Mouse (Mus musculus) hindbrain, embryonic 10.5 days (tissue): Measurements from ENCODE around the gene Pef1. TPM values are rescaled to one million over a fixed set of nuclear protein-coding genes. Genes with fewer than 3 reads are reported as not detected.

Source experiments
- DNase-seq: peaks from one replicate; pipeline ENCODE4 v3.0.0-alpha.2; 2017; ENCODE audit warnings: low spot score
- H3K27ac ChIP-seq: fragments of 300-500 bp; sonication (generic); 2 replicates; pipeline ENCODE4 v1.5.1; 2016; ENCODE audit warnings: mild to moderate bottlenecking, moderate library complexity
- H3K27me3 ChIP-seq: fragments of 300-500 bp; sonication (generic); 2 replicates; pipeline ENCODE4 v1.6.1; 2016; ENCODE audit warnings: mild to moderate bottlenecking; ENCODE audit not compliant: poor library complexity, insufficient read depth, severe bottlenecking
- H3K36me3 ChIP-seq: fragments of 300-500 bp; sonication (generic); 2 replicates; pipeline ENCODE4 v1.6.1; 2016; ENCODE audit warnings: mild to moderate bottlenecking, moderate library complexity
- H3K4me1 ChIP-seq: fragments of 300-500 bp; sonication (generic); replicated peaks from 2 replicates; pipeline ENCODE4 v1.6.1; 2016; ENCODE audit warnings: mild to moderate bottlenecking
- H3K4me3 ChIP-seq: fragments of 300-500 bp; sonication (generic); 2 replicates; pipeline ENCODE4 v1.5.1; 2016; ENCODE audit warnings: mild to moderate bottlenecking, moderate library complexity
- H3K9me3 ChIP-seq: fragments of 300-500 bp; sonication (generic); 2 replicates; pipeline ENCODE4 v1.6.1; 2016; ENCODE audit warnings: mild to moderate bottlenecking, moderate library complexity
- whole genome bisulfite sequencing: fragments of 180-500 bp; shearing (Covaris S2); methylation state at CpG from one replicate; pipeline ENCODE4 v1.1.7; 2016; 5-methylcytosine and 5-hydroxymethylcytosine counted together
- polyA plus RNA-seq: library from polyadenylated mRNA; unstranded; fragments of >200 nt; fragmentation: Nextera tagmentation; extraction: Ambion mirVana; gene quantifications from 2 replicates; pipeline ENCODE4 v1.2.1, GENCODE M21; 2016

The Pef1 gene
- polyA plus RNA-seq, 1 experiment from 2014 or later, result 83.5 TPM

- Histone ChIP-seq H3K4me1 (peaks cover 31% of the 10 kb centered on the region), H3K27me3 (peaks cover 5% of the 10 kb centered on the region; the same call in 1 of the 2 replicates), H3K27ac (no peak overlapping the region), H3K4me3 (no peak overlapping the region), H3K36me3 (peaks cover 35% of the 10 kb centered on the region), H3K9me3 (no peaks in the 10 kb centered on the region)
- no peak for DNase-seq
- WGBS, result 79% methylated on average over 10 of the region's 10 CpGs
These were observed 27.7 kb downstream of the Pef1 start for GRCm38 (mm10) chr4:130130082-130130481.

GRCm38 (mm10) chr4:130130641-130131350 lies 28.4 kb downstream of the Pef1 start:
- peaks cover 10% of the 10 kb centered on the region; the same call in 1 of the 2 replicates for H3K27me3 ChIP-seq
- H3K4me3 ChIP-seq, result no peak overlapping the region
- 54% methylated on average over 13 of the region's 13 CpGs for WGBS
- H3K4me1 ChIP-seq, result peaks cover 35% of the 10 kb centered on the region
- no peaks in the 10 kb centered on the region for H3K9me3 ChIP-seq
- no peak for DNase-seq
- H3K27ac ChIP-seq, result no peak overlapping the region
- H3K36me3 ChIP-seq, result peaks cover 28% of the 10 kb centered on the region

- DNase-seq, result no peak
- no peak overlapping the region for H3K27ac ChIP-seq
- no peak overlapping the region for H3K4me3 ChIP-seq
- no peaks in the 10 kb centered on the region for H3K9me3 ChIP-seq
- peaks cover 16% of the 10 kb centered on the region; the same call in 1 of the 2 replicates for H3K27me3 ChIP-seq
- 84% methylated on average over 7 of the region's 7 CpGs for WGBS
- H3K4me1 ChIP-seq, result peaks cover 29% of the 10 kb centered on the region
- H3K36me3 ChIP-seq, result peaks cover 20% of the 10 kb centered on the region
These were observed 29.2 kb downstream of the Pef1 start for GRCm38 (mm10) chr4:130131448-130132105.

- Histone ChIP-seq H3K4me1 (peaks cover 32% of the 10 kb centered on the region), H3K27me3 (peaks cover 34% of the 10 kb centered on the region), H3K9me3 (no peaks in the 10 kb centered on the region), H3K27ac (peak overlapping the region; percentile 23; the same call in 1 of the 2 replicates), H3K4me3 (no peak overlapping the region), H3K36me3 (0 out of 2 replicates have a peak, but pooled peaks cover 2% of the 10 kb centered on the region)
- DNase-seq, result no peak
- 73% methylated on average over 6 of the region's 6 CpGs for whole genome bisulfite sequencing
These were observed 31.0 kb downstream of the Pef1 start for GRCm38 (mm10) chr4:130133399-130133798.

- Histone ChIP-seq H3K4me3 (peak overlapping the region; percentile 60), H3K36me3 (no peaks in the 10 kb centered on the region), H3K27me3 (peaks cover 82% of the 10 kb centered on the region), H3K4me1 (peaks cover 39% of the 10 kb centered on the region), H3K27ac (peak overlapping the region; percentile 59), H3K9me3 (no peaks in the 10 kb centered on the region)
- DNase-seq, result peak; percentile 87
- WGBS, result under 1% methylated on average over 57 of the region's 57 CpGs
These were observed 36.3 kb downstream of the Pef1 start for GRCm38 (mm10) chr4:130138441-130139213.

- Histone ChIP-seq H3K4me1 (peaks cover 39% of the 10 kb centered on the region), H3K36me3 (no peaks in the 10 kb centered on the region), H3K27me3 (peaks cover 87% of the 10 kb centered on the region), H3K4me3 (peak within 1 kb of the TSS; percentile 60), H3K27ac (peak within 1 kb of the TSS; percentile 59), H3K9me3 (no peaks in the 10 kb centered on the region)
- 1% methylated on average over 13 of the region's 15 CpGs for WGBS
- DNase-seq, result no peak
These were observed 36.8 kb downstream of the Pef1 start, which contains the start of gene Hcrtr1 for GRCm38 (mm10) chr4:130139214-130139492. TSS of gene Hcrtr1 (minus strand) at chr4:130139359.

GRCm38 (mm10) chr4:130140992-130141402 lies 38.6 kb downstream of the Pef1 start:
- H3K36me3 ChIP-seq, result no peaks in the 10 kb centered on the region
- no peak overlapping the region for H3K27ac ChIP-seq
- peak; percentile 20 for DNase-seq
- H3K4me1 ChIP-seq, result peaks cover 29% of the 10 kb centered on the region
- H3K4me3 ChIP-seq, result no peak overlapping the region
- H3K9me3 ChIP-seq, result no peaks in the 10 kb centered on the region
- peaks cover 81% of the 10 kb centered on the region for H3K27me3 ChIP-seq
- 64% methylated on average over 9 of the region's 9 CpGs for WGBS

- Histone ChIP-seq H3K27me3 (peaks cover 74% of the 10 kb centered on the region), H3K36me3 (no peaks in the 10 kb centered on the region), H3K9me3 (no peaks in the 10 kb centered on the region), H3K4me1 (peaks cover 29% of the 10 kb centered on the region), H3K4me3 (no peak overlapping the region), H3K27ac (no peak overlapping the region)
- no peak for DNase-seq
- 62% methylated on average over 3 of the region's 3 CpGs for WGBS
These were observed 39.4 kb downstream of the Pef1 start for GRCm38 (mm10) chr4:130141786-130142185.

GRCm38 (mm10) chr4:130148405-130148804 lies 46.0 kb downstream of the Pef1 start:
- Histone ChIP-seq H3K4me3 (no peak overlapping the region), H3K27me3 (peaks cover 32% of the 10 kb centered on the region), H3K4me1 (no peaks in the 10 kb centered on the region), H3K9me3 (no peaks in the 10 kb centered on the region), H3K36me3 (no peaks in the 10 kb centered on the region), H3K27ac (no peak overlapping the region)
- WGBS, result 87% methylated on average over 10 of the region's 10 CpGs
- DNase-seq, result no peak

- Histone ChIP-seq H3K9me3 (no peaks in the 10 kb centered on the region), H3K4me1 (0 out of 2 replicates have a peak, but pooled peaks cover 3% of the 10 kb centered on the region), H3K27ac (no peak overlapping the region), H3K27me3 (peaks cover 28% of the 10 kb centered on the region), H3K4me3 (no peak overlapping the region), H3K36me3 (no peaks in the 10 kb centered on the region)
- DNase-seq, result no peak
- WGBS, result 82% methylated on average over 3 of the region's 3 CpGs
These were observed 51.9 kb downstream of the Pef1 start for GRCm38 (mm10) chr4:130154250-130154649.

- Histone ChIP-seq H3K4me1 (0 out of 2 replicates have a peak, but pooled peaks cover 3% of the 10 kb centered on the region), H3K27ac (0 out of 2 replicates have a peak overlapping the region, but pooled peaks have one; percentile 16), H3K36me3 (no peaks in the 10 kb centered on the region), H3K27me3 (peaks cover 35% of the 10 kb centered on the region), H3K4me3 (no peak overlapping the region), H3K9me3 (no peaks in the 10 kb centered on the region)
- WGBS, result 81% methylated on average over 12 of the region's 12 CpGs
- DNase-seq, result no peak
These were observed 54.5 kb downstream of the Pef1 start for GRCm38 (mm10) chr4:130156812-130157371.

GRCm38 (mm10) chr4:130161349-130161748 lies 59.0 kb downstream of the Pef1 start:
- H3K27me3 ChIP-seq, result peaks cover 60% of the 10 kb centered on the region
- WGBS, result 25% methylated on average over 4 of the region's 4 CpGs
- H3K4me1 ChIP-seq, result peaks cover 25% of the 10 kb centered on the region

More at GRCm38 (mm10) chr4:130161349-130161748, 59.0 kb downstream of the Pef1 start:
- Histone ChIP-seq H3K9me3 (no peaks in the 10 kb centered on the region), H3K27ac (no peak overlapping the region), H3K36me3 (no peaks in the 10 kb centered on the region), H3K4me3 (no peak overlapping the region)
- no peak for DNase-seq
